Mouse (Mus musculus) ES-Bruce4 (cell line): ENCODE measurements at regions not wholly inside any gene's neighbourhood (a gene's known extent, or its start where the extent isn't known, plus 50 kb on each side); places are given as distances from the start of the nearest gene placed in this dataset.

Source experiments
- H3K27ac ChIP-seq: 2 replicates; pipeline ENCODE4 v1.5.1; 2012; ENCODE audit warnings: low read length, inconsistent platforms; ENCODE audit not compliant: insufficient read depth
- H3K27me3 ChIP-seq: 2 replicates; pipeline ENCODE4 v1.6.1; 2012; ENCODE audit warnings: mild to moderate bottlenecking, low read length, inconsistent platforms; ENCODE audit not compliant: control insufficient read depth, poor library complexity, insufficient read depth, severe bottlenecking
- H3K36me3 ChIP-seq: 2 replicates; pipeline ENCODE4 v1.6.1; 2012; ENCODE audit warnings: inconsistent platforms, mild to moderate bottlenecking, low read length, moderate library complexity; ENCODE audit not compliant: control insufficient read depth, poor library complexity, insufficient read depth, severe bottlenecking
- H3K4me1 ChIP-seq: one replicate; pipeline ENCODE4 v1.8.1; 2011; ENCODE audit warnings: low read length; ENCODE audit not compliant: control insufficient read depth, insufficient read depth
- H3K4me3 ChIP-seq: 2 replicates; pipeline ENCODE4 v1.5.1; 2011; ENCODE audit warnings: low read depth, mild to moderate bottlenecking, low read length
- H3K9ac ChIP-seq: 2 replicates; pipeline ENCODE4 v1.6.1; 2012; ENCODE audit warnings: low read depth, mild to moderate bottlenecking, inconsistent platforms; ENCODE audit not compliant: poor library complexity, severe bottlenecking
- H3K9me3 ChIP-seq: replicated peaks from 2 replicates; pipeline ENCODE4 v1.6.1; 2012; ENCODE audit warnings: mild to moderate bottlenecking, low read length, inconsistent platforms; ENCODE audit not compliant: control insufficient read depth, poor library complexity, insufficient read depth, severe bottlenecking
- CTCF ChIP-seq: IDR thresholded peaks from one replicate; pipeline ENCODE4 v1.8.1; 2011; ENCODE audit warnings: low read depth, low read length
- EP300 ChIP-seq: IDR thresholded peaks from 2 replicates; pipeline ENCODE4 v1.6.1; 2011; ENCODE audit warnings: low read depth, low read length; ENCODE audit not compliant: insufficient read depth
- POLR2A ChIP-seq: IDR thresholded peaks from one replicate; pipeline ENCODE4 v1.8.1; 2011; ENCODE audit warnings: low read length; ENCODE audit not compliant: insufficient read depth

DNA sequence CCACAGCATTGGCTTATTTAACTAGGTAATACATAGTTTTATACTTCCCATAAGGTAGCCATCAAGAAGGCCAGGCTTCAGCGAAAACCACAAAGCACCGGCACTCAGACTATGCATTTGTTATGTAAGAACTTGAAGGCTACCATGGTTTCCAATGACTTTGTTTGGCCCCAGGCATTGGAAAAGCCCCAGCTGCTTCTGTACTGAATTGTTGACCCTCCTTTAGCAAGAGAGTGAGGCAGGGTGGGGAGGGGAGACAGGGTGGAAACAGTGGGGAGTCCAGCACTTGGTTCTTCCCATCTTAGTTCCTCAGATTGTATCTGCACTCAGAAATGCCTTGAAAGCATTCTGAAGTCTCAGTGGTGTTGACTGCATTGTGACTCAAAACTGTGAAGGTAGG is 168.3 kb upstream of the Camk1g start:
- Histone ChIP-seq H3K27me3 (no peaks in the 10 kb centered on the region; the same call in 1 of the 2 replicates), H3K4me1 (peaks cover 19% of the 10 kb centered on the region), H3K27ac (0 out of 2 replicates have a peak overlapping the region, but pooled peaks have one; percentile 18), H3K36me3 (no peaks in the 10 kb centered on the region), H3K9me3 (no peaks in the 10 kb centered on the region), H3K9ac (no peak overlapping the region), H3K4me3 (no peak overlapping the region)
- TF ChIP-seq EP300 (peak; percentile 84), POLR2A (no peak)

DNA sequence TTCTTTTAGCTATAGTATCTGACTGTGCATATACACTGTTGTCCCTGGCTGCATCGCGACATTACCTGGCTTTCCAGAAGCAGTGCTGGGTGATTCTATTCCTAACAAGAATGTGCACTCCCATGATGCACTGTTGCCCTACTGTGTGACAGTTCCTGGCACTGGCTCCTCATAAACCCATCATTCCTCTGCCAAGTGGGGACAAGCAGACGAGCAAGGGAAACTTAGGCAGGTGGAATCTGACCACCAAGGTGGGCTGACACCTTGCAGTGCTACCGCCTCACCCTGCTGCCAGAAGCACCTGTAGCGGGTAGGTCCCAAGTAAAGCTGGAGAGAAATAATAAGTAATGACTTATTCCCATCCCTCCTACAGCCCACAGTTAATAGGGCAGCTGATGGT is 167.5 kb upstream of the Camk1g start:
- Histone ChIP-seq H3K4me1 (peaks cover 19% of the 10 kb centered on the region), H3K36me3 (no peaks in the 10 kb centered on the region), H3K9ac (no peak overlapping the region), H3K4me3 (no peak overlapping the region), H3K27ac (no peak overlapping the region), H3K27me3 (no peaks in the 10 kb centered on the region; the same call in 1 of the 2 replicates), H3K9me3 (no peaks in the 10 kb centered on the region)
- TF ChIP-seq EP300 (no peak), CTCF (no peak), POLR2A (no peak)

DNA sequence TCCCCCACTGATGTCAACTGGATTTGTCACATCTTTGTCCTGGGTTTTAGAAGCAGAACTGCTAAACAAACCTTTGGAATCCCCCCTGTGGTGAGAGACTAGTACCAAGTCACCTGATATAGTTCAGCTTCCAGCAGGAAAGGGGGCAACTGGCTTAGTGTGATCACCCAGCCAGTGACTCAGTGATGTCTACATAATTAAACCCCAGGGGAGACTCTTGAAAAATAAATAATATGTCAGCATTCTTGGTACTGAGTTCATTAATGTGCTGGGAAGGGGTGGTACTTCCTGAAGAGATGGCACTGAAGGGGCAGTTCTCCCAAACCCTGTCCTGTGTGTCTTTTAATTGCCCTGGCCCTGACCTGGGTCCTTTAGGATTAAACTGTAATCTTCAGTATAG is 166.5 kb upstream of the Camk1g start:
- Histone ChIP-seq H3K4me3 (no peak overlapping the region), H3K4me1 (peaks cover 14% of the 10 kb centered on the region), H3K36me3 (no peaks in the 10 kb centered on the region), H3K9me3 (no peaks in the 10 kb centered on the region), H3K27ac (no peak overlapping the region), H3K27me3 (no peaks in the 10 kb centered on the region; the same call in 1 of the 2 replicates), H3K9ac (no peak overlapping the region)
- TF ChIP-seq EP300: no peak
- no peak for TF ChIP-seq POLR2A
- TF ChIP-seq CTCF: no peak

DNA sequence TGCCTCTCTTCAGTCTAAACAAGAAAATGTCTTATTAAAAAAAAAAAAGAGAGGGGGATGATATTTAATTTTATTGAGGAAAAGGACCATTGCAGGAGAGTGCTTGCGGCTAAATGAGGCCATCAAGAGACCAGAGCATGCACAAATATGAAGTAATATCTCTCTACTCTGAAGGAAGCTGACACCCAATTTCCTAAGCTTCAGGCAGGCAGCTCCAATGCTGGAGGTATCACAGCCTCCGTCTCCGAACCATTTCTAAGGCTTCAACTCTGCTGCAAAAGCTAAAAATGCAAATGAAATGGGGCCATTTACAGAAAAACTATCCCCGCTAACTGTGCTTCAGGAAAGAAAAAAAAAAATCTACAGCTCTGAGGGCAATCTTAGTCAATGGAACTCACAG is 164.4 kb upstream of the Camk1g start:
- no peaks in the 10 kb centered on the region; the same call in 1 of the 2 replicates for H3K27me3 ChIP-seq
- no peaks in the 10 kb centered on the region for H3K36me3 ChIP-seq
- H3K27ac ChIP-seq: no peak overlapping the region
- H3K9ac ChIP-seq: no peak overlapping the region
- H3K4me3 ChIP-seq: no peak overlapping the region
- TF ChIP-seq POLR2A: no peak
- TF ChIP-seq EP300: no peak
- no peak for TF ChIP-seq CTCF
- no peaks in the 10 kb centered on the region for H3K9me3 ChIP-seq
- H3K4me1 ChIP-seq: peaks cover 7% of the 10 kb centered on the region

DNA sequence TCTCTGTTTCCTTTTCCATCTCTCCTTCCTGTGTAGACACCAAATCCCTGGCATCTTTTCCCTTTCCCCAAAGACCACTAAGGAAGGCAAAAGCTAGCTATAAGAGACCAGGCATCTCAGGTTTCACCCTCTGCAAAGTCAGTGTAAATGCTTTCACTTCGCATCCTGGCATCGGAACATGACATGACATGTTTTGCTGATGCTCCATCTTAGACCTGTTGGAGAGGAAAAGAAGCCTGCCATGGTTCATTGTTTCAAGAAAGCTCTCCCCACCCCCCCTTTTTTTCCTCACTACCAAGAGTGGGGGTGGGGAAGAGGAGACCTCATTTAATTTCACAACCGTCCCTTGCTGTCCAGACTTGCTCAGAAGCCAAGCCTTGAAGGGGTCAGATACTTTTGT is 156.4 kb upstream of the Camk1g start:
- no peak overlapping the region for H3K4me3 ChIP-seq
- H3K4me1 ChIP-seq: no peaks in the 10 kb centered on the region
- no peaks in the 10 kb centered on the region; the same call in 1 of the 2 replicates for H3K9me3 ChIP-seq
- H3K9ac ChIP-seq: no peak overlapping the region
- no peaks in the 10 kb centered on the region for H3K36me3 ChIP-seq
- no peaks in the 10 kb centered on the region for H3K27me3 ChIP-seq
- no peak overlapping the region for H3K27ac ChIP-seq
- TF ChIP-seq EP300 (no peak), CTCF (no peak), POLR2A (no peak)

DNA sequence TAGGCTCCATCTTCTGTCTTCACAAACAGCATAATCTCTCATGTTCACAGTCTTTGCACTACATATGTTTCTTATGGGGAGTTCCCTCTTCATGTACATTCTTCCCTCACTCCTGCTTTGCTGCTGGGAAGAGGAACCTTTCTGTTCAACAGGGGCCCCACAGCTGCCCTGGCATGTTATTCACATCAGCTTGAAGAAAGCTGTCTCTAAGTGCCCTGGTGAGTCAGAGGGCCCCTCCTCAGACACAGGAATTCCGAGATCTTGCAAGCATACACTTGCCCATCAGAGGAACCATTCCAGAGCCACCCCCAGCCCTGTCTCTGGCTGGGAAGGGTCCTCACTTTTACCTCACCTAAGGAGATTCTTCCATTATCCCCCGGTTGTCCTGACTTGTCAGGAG is 151.9 kb upstream of the Camk1g start:
- H3K27me3 ChIP-seq: no peaks in the 10 kb centered on the region
- H3K9ac ChIP-seq: no peak overlapping the region
- H3K27ac ChIP-seq: no peak overlapping the region
- H3K9me3 ChIP-seq: no peaks in the 10 kb centered on the region; the same call in 1 of the 2 replicates
- no peak overlapping the region for H3K4me3 ChIP-seq
- H3K36me3 ChIP-seq: no peaks in the 10 kb centered on the region
- H3K4me1 ChIP-seq: no peaks in the 10 kb centered on the region
- TF ChIP-seq EP300 (no peak), POLR2A (no peak), CTCF (no peak)
